Mouse (Mus musculus) heart, adult 9 months (tissue): ENCODE data around the gene Klrc3.
"Not testable (repeated sequence)": the region's sequence is repeated elsewhere in the genome, so short reads cannot be mapped to it uniquely, and the experiment has no call there.

ENCODE experiments used
- DNase-seq, 2 experiments: peaks; one replicate each; pipeline ENCODE4 v3.0.0; 2022; ENCODE audit warnings: low spot score in 2 of 2

Klrc3 gene

GRCm38 (mm10) chr6:129643237-129643636 lies at the start of gene Klrc3:
TSS of gene Klrc3 (minus strand) at chr6:129643337.
- DNase-seq = not testable (repeated sequence)

DNA sequence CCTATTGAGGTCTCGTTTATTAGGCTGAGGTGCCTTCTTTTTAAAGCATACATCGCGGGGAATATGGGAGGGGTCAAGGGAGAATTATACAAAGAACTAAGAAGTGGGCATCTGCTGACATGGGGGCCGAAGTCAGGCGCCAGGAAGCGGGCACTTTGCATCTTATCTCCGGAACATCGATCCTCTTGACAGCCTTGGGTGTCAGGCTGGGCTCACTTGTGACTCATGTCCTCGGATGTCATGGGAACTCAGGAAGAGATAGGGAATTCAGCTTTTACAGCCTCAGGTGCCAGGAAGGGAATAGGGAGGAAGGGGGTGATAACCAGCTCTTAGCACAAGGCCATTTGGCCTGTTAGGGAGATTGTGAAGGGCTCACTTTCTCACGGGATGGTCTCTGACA lies 48.3 kb upstream of the Klrc3 start:
- not testable (repeated sequence) for DNase-seq

DNA sequence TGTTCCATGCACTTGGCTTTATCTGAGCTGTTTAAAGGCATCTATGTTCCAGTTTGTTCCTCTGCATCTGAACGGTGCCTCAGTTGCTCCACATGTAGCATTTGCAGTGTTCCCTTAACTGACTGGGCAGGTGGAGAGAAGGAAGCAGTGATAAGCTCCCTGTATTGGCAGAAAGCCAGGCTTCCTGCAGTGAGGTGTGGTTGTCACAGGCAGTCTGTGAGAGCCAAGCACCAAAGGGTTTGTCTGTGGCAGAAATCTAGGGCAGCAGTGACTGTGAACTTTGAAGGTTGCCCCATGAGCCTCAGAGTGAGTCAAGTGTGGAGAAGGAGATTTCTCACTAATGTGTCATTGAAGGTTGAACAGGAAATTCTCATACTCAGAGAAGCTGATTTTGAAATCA lies 37.2 kb upstream of the Klrc3 start:
- DNase-seq = no peak

DNA sequence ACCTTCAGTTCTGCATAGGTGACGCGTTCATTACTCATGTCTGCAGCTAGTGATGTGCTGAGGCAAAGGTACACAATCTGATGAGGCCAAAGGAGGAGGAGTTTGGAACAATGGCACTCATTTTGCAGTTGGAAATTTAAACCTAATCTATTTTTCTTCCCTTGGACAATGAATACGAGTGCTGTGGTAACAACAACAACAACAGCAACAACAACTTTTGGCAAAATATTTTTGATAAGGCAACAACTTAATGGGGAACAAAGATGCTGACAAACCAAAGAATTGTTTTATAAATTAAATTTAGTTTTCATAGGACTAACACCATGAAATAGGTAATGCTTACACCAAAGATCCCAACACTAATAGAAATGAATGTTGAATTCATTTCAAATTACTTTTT lies 35.7 kb upstream of the Klrc3 start, which contains the start of gene Klrc1:
Gene Klrc1, minus strand, starts transcription at position 101 of the 400 bp plus-strand sequence.
- DNase-seq = no peak

GRCm38 (mm10) chr6:129661301-129661700 lies 18.2 kb upstream of the Klrc3 start:
- DNase-seq = not testable (repeated sequence)

GRCm38 (mm10) chr6:129660589-129660988 lies 17.5 kb upstream of the Klrc3 start, which contains the start of gene Klrc2:
TSS of gene Klrc2 (minus strand) at chr6:129660689.
- not testable (repeated sequence) for DNase-seq

- DNase-seq = not testable (repeated sequence)
Measured at GRCm38 (mm10) chr6:129644054-129644453, 917 bp upstream of the Klrc3 start.

DNA sequence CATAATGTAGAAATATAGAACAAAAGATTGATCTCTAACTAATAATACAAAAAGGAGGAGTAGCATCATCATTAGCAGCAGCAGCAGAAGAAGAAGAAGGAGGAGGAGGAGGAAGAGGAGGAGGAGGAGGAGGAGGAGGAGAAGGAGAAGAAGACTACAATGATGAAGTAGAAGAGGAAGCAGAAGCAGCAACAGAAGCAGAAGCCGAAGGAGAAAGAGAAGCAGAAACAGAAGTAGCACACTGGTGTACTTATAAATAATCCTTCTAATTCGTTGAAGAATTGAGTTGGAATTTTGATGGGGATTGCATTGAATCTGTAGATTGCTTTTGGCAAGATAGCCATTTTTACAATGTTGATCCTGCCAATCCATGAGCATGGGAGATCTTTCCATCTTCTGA lies 12.1 kb downstream of the Klrc3 start:
- not testable (repeated sequence) for DNase-seq

DNA sequence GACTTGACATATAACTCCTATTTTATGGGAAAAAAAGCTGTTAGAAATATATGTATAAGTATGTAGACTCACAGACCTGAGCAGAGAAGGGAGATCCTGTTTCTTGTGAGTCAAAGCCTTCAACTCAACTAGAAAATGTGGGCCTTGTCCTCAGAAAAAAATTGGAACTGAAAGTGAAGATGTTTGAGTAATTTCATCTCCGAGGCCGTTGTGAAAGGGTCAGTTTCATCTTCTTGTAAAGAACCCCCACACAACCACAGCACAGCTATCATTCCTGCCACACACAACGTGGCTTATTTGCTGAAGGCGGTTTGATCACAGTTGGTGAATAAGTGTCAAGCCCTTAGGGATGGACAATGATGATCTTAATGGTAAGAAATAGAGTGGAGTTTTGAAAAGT lies 19.4 kb downstream of the Klrc3 start, which contains the start of gene Klrk1:
Gene Klrk1, minus strand, starts transcription at position 130 of the 400 bp plus-strand sequence.
- no peak for DNase-seq

DNA sequence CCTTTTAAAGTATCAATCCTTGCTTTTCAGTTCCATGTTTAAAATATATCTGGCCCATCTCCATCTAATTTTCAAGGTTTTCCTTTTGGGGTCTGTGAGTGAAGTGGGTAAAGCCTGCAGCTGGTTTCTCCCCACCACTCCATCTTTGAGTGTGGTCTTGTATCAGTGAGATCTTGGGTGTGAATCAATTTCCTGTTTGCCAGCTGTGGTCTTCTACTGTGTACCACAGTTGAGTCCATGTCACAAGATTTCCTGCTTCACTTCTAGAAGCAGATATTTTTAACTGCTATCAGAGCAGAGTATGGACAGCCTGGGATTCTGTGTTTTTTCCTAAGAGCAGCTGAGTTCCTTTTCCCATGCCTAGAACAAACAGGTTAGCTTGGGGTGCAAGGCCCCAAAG lies 34.8 kb downstream of the Klrc3 start:
- no peak for DNase-seq

- no peak for DNase-seq
Measured at GRCm38 (mm10) chr6:129591508-129591907, 51.6 kb downstream of the Klrc3 start, which contains the start of gene Klrd1. TSS of gene Klrd1 (plus strand) at chr6:129591782.
